In the genomic region with DNA sequence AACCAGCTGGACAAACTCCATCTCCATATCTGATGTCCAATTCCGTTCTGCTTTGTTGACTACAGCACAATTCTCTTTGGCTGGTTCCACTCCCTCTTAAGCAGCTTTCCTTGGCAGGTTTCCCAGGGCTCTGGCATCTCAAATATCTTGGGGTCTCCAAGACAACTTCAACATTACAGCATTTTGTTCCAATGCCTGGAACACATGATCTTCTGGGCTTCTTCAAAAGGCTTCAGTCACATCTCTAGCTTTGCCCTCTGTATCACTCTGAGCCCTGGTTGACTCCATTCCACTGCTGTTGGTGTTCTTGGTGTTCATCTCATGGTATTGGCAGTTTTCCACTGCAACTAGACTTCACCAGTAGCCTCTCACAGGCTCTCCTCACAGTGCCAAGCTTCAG, we compare ENCODE assay signal across 8 mouse cellular contexts. TPM values are rescaled to one million over a fixed set of nuclear protein-coding genes. Genes with fewer than 3 reads are reported as not detected.
DNase-seq lines count a peak whose midpoint lies in the region; ATAC-seq lines count a peak whose summit lies in the region.

No protein-coding gene starts in this region.

- DNase-seq in adrenal gland, postnatal 14 days, result peak; percentile 19
- no peak for DNase-seq in adrenal gland, postnatal 4 days (ENCODE audit: low spot score in 2 of 2)
- peak; percentile 32 for DNase-seq in right cerebral cortex, postnatal 4 days
- no peak for DNase-seq in right cerebral cortex, postnatal 36 days (ENCODE audit: low spot score in 2 of 2)
- no peak for DNase-seq in urinary bladder, adult 2 months (ENCODE audit: low spot score)
- no peak for DNase-seq in layer of hippocampus, adult 9-11 months

- H3K9ac ChIP-seq in kidney, embryonic 16.5 days (replicated peaks; ENCODE audit: low read length), result no peak overlapping the region
- no peak overlapping the region for H3K9ac ChIP-seq in stomach, embryonic 16.5 days (ENCODE audit: low read length)

- peaks cover 14% of the 10 kb centered on the region for H3K4me1 ChIP-seq in kidney, embryonic 16.5 days (ENCODE audit: insufficient read depth, low read length)
- peaks cover 13% of the 10 kb centered on the region for H3K4me1 ChIP-seq in stomach, embryonic 16.5 days (ENCODE audit: control insufficient read depth, insufficient read depth, low read length)

- no peak overlapping the region for H3K4me3 ChIP-seq in kidney, embryonic 16.5 days (ENCODE audit: low read length)
- no peak overlapping the region for H3K4me3 ChIP-seq in stomach, embryonic 16.5 days (replicated peaks; ENCODE audit: low read length)

- H3K4me2 ChIP-seq in kidney, embryonic 16.5 days (replicated peaks; ENCODE audit: low read depth, low read length), result no peak overlapping the region
- no peak overlapping the region for H3K4me2 ChIP-seq in stomach, embryonic 16.5 days (ENCODE audit: low read depth, low read length)

- no peaks in the 10 kb centered on the region for H3K36me3 ChIP-seq in kidney, embryonic 16.5 days (ENCODE audit: insufficient read depth, low read length)
- no peaks in the 10 kb centered on the region for H3K36me3 ChIP-seq in stomach, embryonic 16.5 days (ENCODE audit: control insufficient read depth, insufficient read depth, low read length)

- no peaks in the 10 kb centered on the region for H3K27me3 ChIP-seq in kidney, embryonic 16.5 days (ENCODE audit: insufficient read depth, low read length)
- no peaks in the 10 kb centered on the region for H3K27me3 ChIP-seq in stomach, embryonic 16.5 days (ENCODE audit: control insufficient read depth, insufficient read depth, low read length)

- 32% methylated on average over 1 of the region's 1 CpGs for WGBS in kidney, embryonic 16.5 days
- WGBS in stomach, embryonic 16.5 days, result 26% methylated on average over 1 of the region's 1 CpGs

- H3K27ac ChIP-seq in kidney, embryonic 16.5 days (ENCODE audit: low read length), result peak overlapping the region; percentile 73
- peak overlapping the region; percentile 82 for H3K27ac ChIP-seq in stomach, embryonic 16.5 days (ENCODE audit: low read length)

- H3K9me3 ChIP-seq in kidney, embryonic 16.5 days (ENCODE audit: low read length), result no peaks in the 10 kb centered on the region
- no peaks in the 10 kb centered on the region for H3K9me3 ChIP-seq in stomach, embryonic 16.5 days (replicated peaks; ENCODE audit: control insufficient read depth, low read length)

- ATAC-seq in kidney, embryonic 16.5 days (ENCODE audit: low FRiP score, low TSS enrichment), result peak; percentile 51; the same call in 1 of the 2 replicates
- peak; percentile 53; the same call in 1 of the 2 replicates for ATAC-seq in stomach, embryonic 16.5 days (ENCODE audit: insufficient read depth, low FRiP score)

RNA-seq across cellular contexts. Expression of a gene that starts 7.7 kb away (rescaled TPM):
- 26.0 and 29.7 TPM in 2 replicates for total RNA-seq in adrenal gland, postnatal 14 days (2021)
- 10 to 100 TPM; 29.0 to 37.1 TPM for total RNA-seq in adrenal gland, postnatal 4 days (2021)
- 29.4 and 36.6 TPM in 2 replicates for polyA plus RNA-seq in kidney, embryonic 16.5 days (2015; fragmentation: Nextera tagmentation; extraction: Ambion mirVana)
- polyA plus RNA-seq in stomach, embryonic 16.5 days (2015; fragmentation: Nextera tagmentation; extraction: Ambion mirVana), result 31.2 and 32.1 TPM in 2 replicates
- polyA plus RNA-seq in urinary bladder, adult 2 months (2012; rRNA removed), result 13.0 and 13.1 TPM in 2 replicates

Comparison
In these comparisons a context has a peak if more than half of its experiments do, and no peak if none do; other contexts are left out.
1. DNase-seq: peak in adrenal gland, postnatal 14 days (single experiment) and right cerebral cortex, postnatal 4 days (single experiment); none in adrenal gland, postnatal 4 days (0 of 2), right cerebral cortex, postnatal 36 days (0 of 2), urinary bladder, adult 2 months (single experiment) and layer of hippocampus, adult 9-11 months (single experiment).